Mouse (Mus musculus): ENCODE data around the gene Hephl1. TPM values are rescaled to one million over a fixed set of nuclear protein-coding genes. Genes with fewer than 3 reads are reported as not detected.
A peak's percentile ranks its signal among the peaks of the same experiment; 100 is the strongest.

The Hephl1 gene
- polyA plus RNA-seq, 1 experiment from 2014 or later, result not detected

DNA sequence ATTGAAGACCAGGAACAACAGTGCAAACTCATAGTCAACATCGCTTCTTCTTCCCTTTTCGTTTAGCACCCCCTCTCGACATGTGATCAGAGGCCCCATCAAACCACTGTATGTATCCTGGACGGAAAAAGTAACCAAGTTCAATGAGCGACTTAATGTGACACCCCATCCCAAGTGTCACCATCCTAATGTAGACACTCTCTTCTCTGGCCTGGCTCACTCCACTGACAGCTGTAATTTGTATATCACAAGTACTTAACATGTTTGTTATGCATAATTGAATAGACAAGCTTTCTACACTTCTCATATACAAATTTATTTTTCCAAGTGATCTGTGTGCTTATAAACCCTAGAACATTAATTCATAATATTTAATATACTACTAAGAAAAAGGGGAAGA lies 51.1 kb downstream of the Hephl1 start:
- TF ChIP-seq CTCF (IDR thresholded peaks at IDR 0.05), result no peak
- DNase-seq (ENCODE audit: low read depth, low spot score) (no peak), ATAC-seq (no peak)
- POLR2A ChIA-PET, result no interaction called here
- CTCF ChIA-PET, result interaction anchor here (1.6 kb wide), 1 partner anchor 27 kb away, joined by 4 read pairs; no protein-coding TSS in a partner anchor
- H3K27me3 ChIP-seq, result peaks cover 27% of the 10 kb centered on the region
- in situ Hi-C loops (cut with MboI; ENCODE audit: low pct_unique_long_range_greater_than_20kb), result no loop called here

DNA sequence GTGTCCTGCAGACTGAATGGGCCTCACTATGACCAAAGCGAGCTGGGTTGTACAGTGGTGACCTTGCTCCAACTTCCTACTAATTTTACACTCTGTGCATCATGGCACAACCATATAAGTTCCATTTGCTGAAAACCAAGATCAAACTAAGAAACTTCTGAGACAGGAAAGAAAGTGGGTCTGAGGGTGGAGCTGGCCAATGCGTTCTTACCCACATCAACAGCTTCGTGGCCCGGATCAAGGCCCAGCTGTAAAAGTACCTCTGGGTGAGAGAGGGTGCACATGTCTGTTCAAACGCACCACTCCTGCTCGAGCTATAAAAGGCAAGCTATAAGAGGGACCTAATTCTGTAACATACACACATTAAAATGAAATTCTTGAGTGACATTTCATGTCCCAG lies 51.9 kb downstream of the Hephl1 start:
- ChIA-PET POLR2A (no interaction called here), CTCF (interaction anchor here (0.9 to 1.6 kb wide), 2 partner anchors 13 to 27 kb away, joined by 3 to 4 read pairs; no protein-coding TSS in a partner anchor)
- DNase-seq (ENCODE audit: low read depth, low spot score), result no peak
- TF ChIP-seq CTCF (IDR thresholded peaks at IDR 0.05), result no peak
- no peak for ATAC-seq
- in situ Hi-C loops (cut with MboI; ENCODE audit: low pct_unique_long_range_greater_than_20kb), result no loop called here
- peaks cover 23% of the 10 kb centered on the region for H3K27me3 ChIP-seq

DNA sequence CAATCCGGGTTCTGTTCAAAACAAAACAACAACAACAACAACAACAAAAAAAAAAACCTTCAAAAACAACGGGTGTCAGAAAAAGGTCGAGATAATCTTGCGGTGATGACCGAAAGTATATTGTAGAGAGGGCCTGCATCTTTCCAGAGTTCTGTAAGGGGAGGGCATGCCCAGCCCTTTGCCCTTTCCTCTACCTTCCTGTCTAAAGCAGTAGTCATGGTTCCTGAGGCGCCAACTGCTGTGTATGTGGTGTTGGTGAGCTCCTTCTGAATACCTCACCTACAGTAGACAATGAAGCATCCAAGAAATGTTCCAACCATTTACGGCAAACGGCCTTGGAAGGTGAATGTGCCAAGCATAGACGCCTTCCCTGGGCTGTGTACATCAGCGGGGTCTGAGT lies 66.2 kb downstream of the Hephl1 start:
- no peak for TF ChIP-seq CTCF (IDR thresholded peaks at IDR 0.05)
- in situ Hi-C loops (cut with MboI; ENCODE audit: low pct_unique_long_range_greater_than_20kb), result no loop called here
- no peaks in the 10 kb centered on the region for H3K27me3 ChIP-seq
- ATAC-seq, result no peak
- DNase-seq (ENCODE audit: low read depth, low spot score), result no peak
- CTCF ChIA-PET, result interaction anchor here (1.3 to 1.6 kb wide), 2 partner anchors 11 to 30 kb away, joined by 3 to 4 read pairs; no protein-coding TSS in a partner anchor
- POLR2A ChIA-PET, result interaction anchor here (0.9 kb wide), 1 partner anchor 9 kb away, joined by 4 read pairs; no protein-coding TSS in a partner anchor

DNA sequence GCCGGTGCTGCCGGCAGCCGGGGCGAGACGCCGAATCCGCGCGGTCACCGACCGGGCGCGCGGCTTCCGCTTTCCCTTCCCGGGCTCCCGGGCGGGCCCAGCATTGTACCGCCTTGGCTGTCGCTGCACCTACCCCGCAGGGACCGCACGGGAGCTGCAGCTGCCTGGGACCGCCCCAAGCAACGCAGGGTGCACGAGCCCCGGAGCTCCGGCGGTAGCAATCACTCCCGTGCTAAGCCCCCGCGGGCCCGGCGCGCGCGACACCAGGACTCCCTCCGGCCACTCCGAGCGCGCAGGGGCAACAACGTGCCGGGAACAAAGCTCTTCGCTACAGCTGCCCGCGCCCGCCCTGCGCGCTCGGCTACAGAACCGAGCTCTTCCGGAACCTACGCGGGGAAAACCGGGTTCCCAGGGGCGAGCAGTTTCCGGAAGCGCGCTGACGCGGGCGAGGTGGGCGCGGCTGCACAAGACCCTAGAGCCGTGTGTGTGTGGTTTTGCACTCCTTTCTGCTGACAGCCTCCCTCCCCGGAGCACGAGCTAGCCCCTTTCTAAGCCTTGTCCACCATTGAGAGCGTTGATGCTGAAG lies 66.7 kb downstream of the Hephl1 start, which contains the start of gene Panx1:
TSS of gene Panx1 (minus strand) at position 395 of the 586 bp plus-strand sequence.
- CTCF ChIA-PET, result interaction anchor here (1.3 to 1.6 kb wide), 2 partner anchors 11 to 29 kb away, joined by 3 to 4 read pairs; no protein-coding TSS in a partner anchor

DNA sequence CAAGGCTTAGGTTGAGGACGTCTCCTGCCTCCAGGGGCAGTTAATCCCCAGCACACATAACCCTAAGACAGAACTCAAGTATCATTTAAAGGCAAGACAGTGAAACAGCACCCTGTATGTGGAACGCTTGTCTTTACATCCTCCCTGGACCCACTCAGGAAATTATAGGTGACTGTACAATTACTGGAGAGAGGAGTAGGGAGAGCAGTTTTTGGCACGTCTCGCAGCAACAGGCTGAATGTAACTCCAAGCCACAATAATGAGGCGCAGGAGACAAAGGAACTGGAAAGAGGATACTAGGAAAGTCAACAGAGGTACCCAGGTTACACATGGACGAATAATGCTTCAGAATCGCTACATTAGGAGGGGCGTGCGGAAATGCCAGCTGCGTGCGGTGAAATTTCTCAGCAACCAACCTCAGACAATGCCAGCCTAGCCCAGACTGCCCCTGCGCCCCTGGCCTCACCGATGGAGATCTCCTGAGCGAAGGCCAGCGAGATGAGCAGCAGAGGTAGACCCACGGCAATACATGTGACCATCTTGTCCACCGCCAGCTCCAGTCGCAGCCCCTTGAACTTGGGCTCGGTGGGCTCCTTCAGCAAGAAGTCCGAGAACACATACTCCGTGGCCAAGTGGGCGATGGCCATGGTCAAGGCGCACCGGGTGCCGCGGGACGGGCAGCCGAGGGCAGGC lies 67.4 kb downstream of the Hephl1 start:
- peak; percentile 23 for ATAC-seq
- in situ Hi-C loops (cut with MboI; ENCODE audit: low pct_unique_long_range_greater_than_20kb), result no loop called here
- ChIA-PET CTCF (interaction anchor here (1.0 to 1.6 kb wide), 3 partner anchors 11 to 28 kb away, joined by 3 to 4 read pairs (median 3); no protein-coding TSS in a partner anchor), POLR2A (no interaction called here)
- H3K27me3 ChIP-seq, result no peaks in the 10 kb centered on the region
- DNase-seq (ENCODE audit: low read depth, low spot score), result no peak
- no peak for TF ChIP-seq CTCF (IDR thresholded peaks at IDR 0.05)

More for the DNA sequence above, 66.7 kb downstream of the Hephl1 start, which contains the start of gene Panx1:
- DNase-seq (ENCODE audit: low read depth, low spot score) (no peak), ATAC-seq (peak; percentile 49)
- POLR2A ChIA-PET, result interaction anchor here (0.9 kb wide), 1 partner anchor 9 kb away, joined by 4 read pairs; no protein-coding TSS in a partner anchor
- no peak for TF ChIP-seq CTCF (IDR thresholded peaks at IDR 0.05)
- in situ Hi-C loops (cut with MboI; ENCODE audit: low pct_unique_long_range_greater_than_20kb), result no loop called here
- no peaks in the 10 kb centered on the region for H3K27me3 ChIP-seq

DNA sequence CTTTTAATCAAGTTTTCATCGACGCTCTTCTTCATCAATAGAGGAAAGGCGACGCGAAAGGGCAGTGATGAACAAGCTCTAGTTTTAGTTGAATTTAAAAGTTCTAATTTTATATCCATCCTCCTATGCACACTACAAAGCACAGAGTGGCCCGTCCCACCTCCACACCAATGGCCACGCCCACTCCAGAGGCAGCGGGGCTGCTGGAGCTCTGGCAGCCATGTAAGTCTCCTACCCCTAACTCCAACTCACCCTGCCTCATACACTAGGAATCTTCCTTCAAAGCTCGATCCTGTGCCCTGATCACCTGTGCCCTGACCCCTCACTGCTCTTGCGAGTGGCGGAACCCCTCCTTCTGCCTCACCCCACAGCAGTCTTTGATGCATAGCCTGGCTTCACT lies 70.4 kb downstream of the Hephl1 start:
- no peak for TF ChIP-seq CTCF (IDR thresholded peaks at IDR 0.05)
- ChIA-PET POLR2A (no interaction called here), CTCF (no interaction called here)
- in situ Hi-C loops (cut with MboI; ENCODE audit: low pct_unique_long_range_greater_than_20kb), result no loop called here
- DNase-seq (ENCODE audit: low read depth, low spot score) (no peak), ATAC-seq (no peak)
- no peaks in the 10 kb centered on the region for H3K27me3 ChIP-seq

DNA sequence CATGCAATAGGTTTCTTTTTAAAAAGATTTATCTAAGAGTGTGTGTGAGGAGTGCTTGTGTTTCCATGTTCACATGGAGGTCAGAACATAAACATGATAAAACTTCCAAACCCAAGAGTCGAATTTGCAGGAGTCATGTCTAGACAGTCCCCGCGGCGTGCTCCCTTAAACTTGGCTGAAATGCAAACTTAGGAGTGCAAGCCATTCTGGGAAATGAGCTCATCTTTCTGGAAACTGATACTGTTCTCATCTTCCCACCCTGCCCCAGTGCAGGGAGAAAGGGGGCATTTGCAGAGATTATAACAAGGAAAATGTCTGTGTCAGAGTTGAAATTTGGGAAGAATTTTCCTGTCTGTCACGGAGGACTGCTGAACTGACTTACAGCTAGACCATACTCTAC lies 72.1 kb downstream of the Hephl1 start:
- in situ Hi-C loops (cut with MboI; ENCODE audit: low pct_unique_long_range_greater_than_20kb), result no loop called here
- CTCF ChIA-PET, result interaction anchor here (1.2 to 1.5 kb wide), 3 partner anchors 10 to 82 kb away, joined by 3 to 4 read pairs (median 4); no protein-coding TSS in a partner anchor
- peak; percentile 44 for DNase-seq (ENCODE audit: low read depth, low spot score)

DNA sequence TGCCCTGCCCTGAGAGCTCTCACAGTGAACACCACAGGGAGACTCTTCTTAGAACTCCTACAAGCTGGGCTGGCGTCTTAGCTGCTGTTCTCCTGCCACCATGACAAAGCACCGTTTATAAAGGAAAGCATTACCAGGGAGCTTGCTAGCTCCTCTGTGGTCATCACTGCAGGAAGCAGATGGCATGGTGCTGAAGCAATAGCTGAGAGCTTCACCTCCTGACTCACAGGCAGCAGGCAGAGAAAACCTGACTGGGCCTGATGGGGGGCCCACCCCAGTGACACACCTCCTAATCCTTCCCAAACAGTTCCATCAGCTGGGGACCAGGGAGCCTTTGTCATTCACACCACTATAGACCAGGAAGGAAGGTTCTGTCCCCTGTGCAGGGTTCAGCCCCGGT lies 74.2 kb downstream of the Hephl1 start:
- in situ Hi-C loops (cut with MboI; ENCODE audit: low pct_unique_long_range_greater_than_20kb), result no loop called here
- no peak for DNase-seq (ENCODE audit: low read depth, low spot score)
- no peak for ATAC-seq
- POLR2A ChIA-PET, result no interaction called here
- H3K27me3 ChIP-seq, result no peaks in the 10 kb centered on the region
- CTCF ChIA-PET, result interaction anchor here (0.8 kb wide), 1 partner anchor 133 kb away, joined by 3 read pairs; no protein-coding TSS in a partner anchor
- no peak for TF ChIP-seq CTCF (IDR thresholded peaks at IDR 0.05)

More for the DNA sequence above, 72.1 kb downstream of the Hephl1 start:
- TF ChIP-seq CTCF (IDR thresholded peaks at IDR 0.05), result no peak
- POLR2A ChIA-PET, result interaction anchor here (0.6 kb wide), 1 partner anchor 56 kb away, joined by 3 read pairs; no protein-coding TSS in a partner anchor
- no peaks in the 10 kb centered on the region for H3K27me3 ChIP-seq
- no peak for ATAC-seq

DNA sequence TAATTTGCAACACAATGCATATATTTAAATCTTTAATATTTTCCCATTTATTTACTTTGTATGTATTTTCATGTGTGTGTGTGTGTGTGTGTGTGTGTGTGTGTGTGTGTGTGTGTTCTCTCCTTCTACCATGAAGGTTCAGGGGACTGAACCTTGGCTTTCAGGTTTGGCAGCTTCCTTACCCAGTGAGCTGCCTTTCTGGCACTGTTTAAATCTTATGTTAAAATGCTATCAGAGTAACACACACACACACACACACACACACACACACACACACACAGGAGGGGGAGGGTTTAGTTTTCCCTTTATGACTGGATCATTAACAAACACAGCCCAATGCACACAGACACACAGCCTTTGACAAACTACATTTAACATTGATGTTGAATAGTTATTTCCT lies 74.7 kb downstream of the Hephl1 start:
- in situ Hi-C loops (cut with MboI; ENCODE audit: low pct_unique_long_range_greater_than_20kb), result no loop called here
- no peak for TF ChIP-seq CTCF (IDR thresholded peaks at IDR 0.05)
- POLR2A ChIA-PET, result interaction anchor here (0.7 kb wide), 1 partner anchor 965 kb away, joined by 5 read pairs; no protein-coding TSS in a partner anchor
- H3K27me3 ChIP-seq, result no peaks in the 10 kb centered on the region
- ATAC-seq, result no peak
- no peak for DNase-seq (ENCODE audit: low read depth, low spot score)
- CTCF ChIA-PET, result interaction anchor here (0.8 kb wide), 1 partner anchor 133 kb away, joined by 3 read pairs; no protein-coding TSS in a partner anchor

DNA sequence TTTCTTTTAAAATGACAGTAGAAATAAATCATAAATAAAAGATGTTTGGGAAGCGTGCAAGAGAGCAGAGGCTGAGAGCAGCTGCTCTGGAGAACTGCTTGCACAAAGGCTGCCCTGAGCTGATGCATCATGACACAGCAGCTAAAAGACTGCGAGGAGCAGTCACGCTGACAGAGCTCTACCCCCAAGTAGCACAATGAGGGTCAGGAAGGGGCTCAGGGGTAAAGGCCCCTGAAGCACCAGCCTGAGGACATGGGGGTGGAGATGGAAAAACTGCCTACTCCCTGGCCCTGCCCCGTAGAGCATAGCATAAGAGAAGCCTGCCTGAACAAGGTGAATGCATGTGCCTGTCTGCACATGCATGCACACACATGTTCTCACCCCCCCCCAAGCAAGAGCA lies 75.1 kb downstream of the Hephl1 start:
- POLR2A ChIA-PET, result interaction anchor here (0.7 kb wide), 1 partner anchor 964 kb away, joined by 5 read pairs; no protein-coding TSS in a partner anchor
- CTCF ChIA-PET, result no interaction called here
- ATAC-seq, result no peak
- in situ Hi-C loops (cut with MboI; ENCODE audit: low pct_unique_long_range_greater_than_20kb), result no loop called here
- DNase-seq (ENCODE audit: low read depth, low spot score), result no peak
- no peak for TF ChIP-seq CTCF (IDR thresholded peaks at IDR 0.05)
- H3K27me3 ChIP-seq, result no peaks in the 10 kb centered on the region

All from Patski (cell line).